Mouse (Mus musculus) liver, embryonic 16.5 days (tissue): ENCODE results near the gene D430041D05Rik. TPM values are rescaled to one million over a fixed set of nuclear protein-coding genes. Genes with fewer than 3 reads are reported as not detected.

ENCODE experiments used
- ATAC-seq: fragments of 200-750 bp; cut with Nextera tagmentation; 2 replicates; pipeline ENCODE4 v1.8.0; 2017; ENCODE audit warnings: low read depth, mild to moderate bottlenecking, moderate number of reproducible peaks, moderate library complexity
- H3K27ac ChIP-seq: fragments of 300-500 bp; sonication (generic); 2 replicates; pipeline ENCODE4 v1.5.1; 2014; ENCODE audit warnings: mild to moderate bottlenecking, low read length
- H3K27me3 ChIP-seq: fragments of 300-500 bp; sonication (generic); 2 replicates; pipeline ENCODE4 v1.6.1; 2014; ENCODE audit warnings: low read depth, low read length, mixed read lengths; ENCODE audit not compliant: control insufficient read depth, insufficient read depth
- H3K36me3 ChIP-seq: fragments of 300-500 bp; sonication (generic); 2 replicates; pipeline ENCODE4 v1.6.1; 2014; ENCODE audit warnings: mild to moderate bottlenecking; ENCODE audit not compliant: control insufficient read depth, insufficient read depth
- H3K4me1 ChIP-seq: fragments of 300-500 bp; sonication (generic); 2 replicates; pipeline ENCODE4 v1.6.1; 2014; ENCODE audit warnings: low read depth, low read length, mixed read lengths; ENCODE audit not compliant: control insufficient read depth
- H3K4me2 ChIP-seq: fragments of 300-500 bp; sonication (generic); 2 replicates; pipeline ENCODE4 v1.6.1; 2014; ENCODE audit warnings: low read depth, low read length, mixed read lengths
- H3K4me3 ChIP-seq: fragments of 300-500 bp; sonication (generic); 2 replicates; pipeline ENCODE4 v1.5.1; 2014; ENCODE audit warnings: low read depth, mild to moderate bottlenecking, low read length
- H3K9ac ChIP-seq: fragments of 300-500 bp; sonication (generic); 2 replicates; pipeline ENCODE4 v1.6.1; 2014; ENCODE audit warnings: low read depth, low read length
- H3K9me3 ChIP-seq: fragments of 300-500 bp; sonication (generic); replicated peaks from 2 replicates; pipeline ENCODE4 v1.6.1; 2016; ENCODE audit warnings: low read length; ENCODE audit not compliant: control insufficient read depth
- WGBS: fragments of 180-500 bp; shearing (Covaris S2); extraction: QIAGEN DNeasy Blood & Tissue Kit; methylation state at CpG from one replicate; pipeline ENCODE4 v1.1.7; 2014; ENCODE audit not compliant: insufficient replicate concordance; 5-methylcytosine and 5-hydroxymethylcytosine counted together
- polyA plus RNA-seq: library from polyadenylated mRNA; unstranded; fragments of >200 nt; fragmentation: Nextera tagmentation; extraction: Ambion mirVana; gene quantifications from 2 replicates; pipeline ENCODE4 v1.2.1, GENCODE M21; 2015

The D430041D05Rik gene
- polyA plus RNA-seq, 1 experiment from 2014 or later: not detected

GRCm38 (mm10) chr2:104319443-104319842, 91.4 kb downstream of the D430041D05Rik start:
- no peaks in the 10 kb centered on the region for H3K36me3 ChIP-seq
- WGBS: 84% methylated on average over 10 of the region's 10 CpGs
- ATAC-seq: no peak
- no peaks in the 10 kb centered on the region for H3K27me3 ChIP-seq
- H3K4me1 ChIP-seq: no peaks in the 10 kb centered on the region
- no peaks in the 10 kb centered on the region for H3K9me3 ChIP-seq
- no peak overlapping the region for H3K4me2 ChIP-seq
- H3K4me3 ChIP-seq: no peak overlapping the region
- H3K9ac ChIP-seq: no peak overlapping the region
- no peak overlapping the region for H3K27ac ChIP-seq

GRCm38 (mm10) chr2:104318881-104319280, 91.9 kb downstream of the D430041D05Rik start:
- H3K4me2 ChIP-seq: no peak overlapping the region
- no peak overlapping the region for H3K9ac ChIP-seq
- no peak for ATAC-seq
- H3K27me3 ChIP-seq: no peaks in the 10 kb centered on the region
- no peaks in the 10 kb centered on the region for H3K4me1 ChIP-seq
- H3K36me3 ChIP-seq: no peaks in the 10 kb centered on the region
- 30% methylated on average over 8 of the region's 8 CpGs for WGBS
- H3K9me3 ChIP-seq: no peaks in the 10 kb centered on the region
- no peak overlapping the region for H3K27ac ChIP-seq
- H3K4me3 ChIP-seq: no peak overlapping the region

DNA sequence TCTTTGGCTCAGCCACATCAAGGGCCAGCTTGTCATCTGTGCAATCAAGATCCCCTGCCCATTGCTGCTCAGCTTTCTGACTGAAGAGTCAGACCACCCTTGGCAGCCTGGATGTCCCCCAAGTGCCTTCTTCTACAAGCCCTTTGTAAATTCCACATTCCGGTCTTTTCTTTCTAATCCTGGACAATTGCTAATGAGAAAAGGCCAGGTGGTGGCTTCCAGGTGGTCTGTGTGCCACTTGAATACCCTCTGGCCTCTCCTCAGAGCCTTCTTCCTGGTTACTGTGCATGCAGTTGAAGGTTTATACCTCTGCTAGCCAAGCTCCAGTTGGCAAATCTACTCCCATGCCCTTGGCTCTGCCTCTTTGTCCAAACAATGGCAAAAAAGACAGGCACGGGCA, 92.6 kb downstream of the D430041D05Rik start:
- Histone ChIP-seq H3K9me3 (no peaks in the 10 kb centered on the region), H3K4me3 (no peak overlapping the region), H3K9ac (no peak overlapping the region), H3K4me2 (no peak overlapping the region), H3K27ac (no peak overlapping the region), H3K36me3 (no peaks in the 10 kb centered on the region), H3K27me3 (no peaks in the 10 kb centered on the region), H3K4me1 (no peaks in the 10 kb centered on the region)
- WGBS: 46% methylated on average over 2 of the region's 2 CpGs
- ATAC-seq: no peak

GRCm38 (mm10) chr2:104317631-104318030, 93.2 kb downstream of the D430041D05Rik start:
- Histone ChIP-seq H3K4me1 (no peaks in the 10 kb centered on the region), H3K4me3 (no peak overlapping the region), H3K36me3 (no peaks in the 10 kb centered on the region), H3K9me3 (no peaks in the 10 kb centered on the region), H3K4me2 (no peak overlapping the region), H3K27ac (no peak overlapping the region), H3K9ac (no peak overlapping the region), H3K27me3 (no peaks in the 10 kb centered on the region)
- no peak for ATAC-seq
- WGBS: 59% methylated on average over 6 of the region's 6 CpGs

DNA sequence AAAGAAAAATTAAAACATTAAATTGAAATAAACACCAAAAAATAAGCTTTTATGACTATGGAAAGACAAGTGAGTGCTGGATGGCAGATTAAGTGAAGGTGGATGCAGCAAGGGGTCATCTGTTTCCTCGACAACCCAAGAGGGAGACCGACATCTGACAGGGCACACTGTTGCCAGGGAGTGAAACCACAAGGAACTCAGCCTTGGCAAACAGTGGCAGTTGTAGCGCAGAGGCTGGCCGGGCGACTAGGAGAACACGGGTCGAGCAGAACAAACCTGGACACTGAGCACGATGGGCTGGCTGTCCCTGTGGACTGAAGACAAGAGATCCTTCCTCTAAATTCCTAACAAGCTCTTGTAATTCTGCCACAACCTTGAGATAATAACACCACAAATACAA, 94.3 kb downstream of the D430041D05Rik start:
- Histone ChIP-seq H3K36me3 (no peaks in the 10 kb centered on the region), H3K4me3 (no peak overlapping the region), H3K9me3 (no peaks in the 10 kb centered on the region), H3K27me3 (no peaks in the 10 kb centered on the region), H3K27ac (no peak overlapping the region), H3K9ac (no peak overlapping the region), H3K4me2 (no peak overlapping the region), H3K4me1 (no peaks in the 10 kb centered on the region)
- ATAC-seq: no peak
- 59% methylated on average over 8 of the region's 8 CpGs for WGBS

GRCm38 (mm10) chr2:104313246-104313645, 97.6 kb downstream of the D430041D05Rik start:
- 69% methylated on average over 6 of the region's 6 CpGs for WGBS
- ATAC-seq: no peak
- no peaks in the 10 kb centered on the region for H3K9me3 ChIP-seq
- H3K27ac ChIP-seq: no peak overlapping the region
- H3K4me2 ChIP-seq: no peak overlapping the region
- H3K4me3 ChIP-seq: no peak overlapping the region
- H3K4me1 ChIP-seq: no peaks in the 10 kb centered on the region
- H3K36me3 ChIP-seq: no peaks in the 10 kb centered on the region
- H3K9ac ChIP-seq: no peak overlapping the region
- no peaks in the 10 kb centered on the region for H3K27me3 ChIP-seq

GRCm38 (mm10) chr2:104307102-104307501, 103.7 kb downstream of the D430041D05Rik start:
- 57% methylated on average over 4 of the region's 4 CpGs for WGBS
- no peak overlapping the region for H3K4me2 ChIP-seq
- H3K27ac ChIP-seq: no peak overlapping the region
- ATAC-seq: no peak
- H3K4me3 ChIP-seq: no peak overlapping the region
- no peaks in the 10 kb centered on the region for H3K4me1 ChIP-seq
- H3K9ac ChIP-seq: no peak overlapping the region
- no peaks in the 10 kb centered on the region for H3K9me3 ChIP-seq
- no peaks in the 10 kb centered on the region for H3K36me3 ChIP-seq
- H3K27me3 ChIP-seq: no peaks in the 10 kb centered on the region

GRCm38 (mm10) chr2:104305722-104306121, 105.1 kb downstream of the D430041D05Rik start:
- no peak overlapping the region for H3K4me3 ChIP-seq
- no peaks in the 10 kb centered on the region for H3K4me1 ChIP-seq
- H3K4me2 ChIP-seq: no peak overlapping the region
- H3K36me3 ChIP-seq: no peaks in the 10 kb centered on the region
- WGBS: 56% methylated on average over 5 of the region's 5 CpGs
- H3K27me3 ChIP-seq: no peaks in the 10 kb centered on the region
- no peak overlapping the region for H3K27ac ChIP-seq
- no peaks in the 10 kb centered on the region for H3K9me3 ChIP-seq
- H3K9ac ChIP-seq: no peak overlapping the region
- ATAC-seq: no peak

DNA sequence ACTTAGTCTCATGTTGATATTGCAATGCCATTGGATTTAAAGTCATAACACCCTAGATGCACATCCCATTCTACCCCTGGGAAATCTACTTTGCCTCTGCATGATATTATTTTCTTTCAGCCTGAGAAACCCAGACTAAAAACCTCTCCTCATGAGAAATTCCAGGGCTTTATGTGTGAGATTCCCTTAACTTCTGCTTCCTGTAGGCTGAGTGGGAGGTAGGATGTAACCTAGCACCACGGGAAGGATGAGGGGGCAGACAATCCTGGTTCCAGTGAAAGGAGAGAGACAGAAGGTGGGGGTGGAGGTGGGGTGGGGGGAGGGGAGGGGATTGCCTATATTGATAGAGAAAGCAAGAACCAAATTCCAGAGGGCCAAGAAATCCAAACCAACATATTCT, 110.9 kb downstream of the D430041D05Rik start:
- WGBS: 58% methylated on average over 1 of the region's 1 CpGs
- H3K27ac ChIP-seq: no peak overlapping the region

More for the DNA sequence above, 110.9 kb downstream of the D430041D05Rik start:
- Histone ChIP-seq H3K4me1 (no peaks in the 10 kb centered on the region), H3K27me3 (no peaks in the 10 kb centered on the region), H3K4me3 (no peak overlapping the region), H3K9me3 (no peaks in the 10 kb centered on the region), H3K9ac (no peak overlapping the region), H3K36me3 (no peaks in the 10 kb centered on the region), H3K4me2 (no peak overlapping the region)
- ATAC-seq: no peak
